Mouse (Mus musculus): ENCODE results near the gene Stx6. TPM values are rescaled to one million over a fixed set of nuclear protein-coding genes. Genes with fewer than 3 reads are reported as not detected.
"Not testable (repeated sequence)": the region's sequence is repeated elsewhere in the genome, so short reads cannot be mapped to it uniquely, and the experiment has no call there.

Gene Stx6
- polyA plus RNA-seq, 1 experiment from 2014 or later = 95.4 TPM

- Histone ChIP-seq H3K4me1 (peaks cover 10% of the 10 kb centered on the region), H3K27ac (no peak overlapping the region), H3K36me3 (no peaks in the 10 kb centered on the region), H3K4me3 (no peak overlapping the region), H3K9me3 (replicated peaks) (no peaks in the 10 kb centered on the region), H3K27me3 (ENCODE audit: low read depth, poor library complexity, severe bottlenecking) (no peaks in the 10 kb centered on the region)
- WGBS = 93% methylated on average over 7 of the region's 7 CpGs
- DNase-seq (ENCODE audit: low spot score) = no peak
Measured at GRCm38 (mm10) chr1:155138795-155139194, 19.7 kb upstream of the Stx6 start.

GRCm38 (mm10) chr1:155140076-155140475 lies 18.4 kb upstream of the Stx6 start:
- no peak for DNase-seq (ENCODE audit: low spot score)
- Histone ChIP-seq H3K9me3 (replicated peaks) (no peaks in the 10 kb centered on the region), H3K4me1 (peaks cover 4% of the 10 kb centered on the region), H3K27me3 (ENCODE audit: low read depth, poor library complexity, severe bottlenecking) (no peaks in the 10 kb centered on the region), H3K27ac (no peak overlapping the region), H3K36me3 (no peaks in the 10 kb centered on the region), H3K4me3 (no peak overlapping the region)
- WGBS = 72% methylated on average over 2 of the region's 2 CpGs

GRCm38 (mm10) chr1:155145620-155146019 lies 12.9 kb upstream of the Stx6 start:
- Histone ChIP-seq H3K27ac (no peak overlapping the region), H3K27me3 (ENCODE audit: low read depth, poor library complexity, severe bottlenecking) (no peaks in the 10 kb centered on the region), H3K9me3 (replicated peaks) (no peaks in the 10 kb centered on the region), H3K4me1 (peaks cover 4% of the 10 kb centered on the region), H3K36me3 (no peaks in the 10 kb centered on the region), H3K4me3 (no peak overlapping the region)
- 61% methylated on average over 6 of the region's 6 CpGs for WGBS
- no peak for DNase-seq (ENCODE audit: low spot score)

- H3K36me3 ChIP-seq = no peaks in the 10 kb centered on the region
- no peaks in the 10 kb centered on the region for H3K9me3 ChIP-seq (replicated peaks)
- peaks cover 4% of the 10 kb centered on the region for H3K4me1 ChIP-seq
- no peak within 1 kb of the TSS for H3K27ac ChIP-seq
- peak within 1 kb of the TSS; percentile 24 for H3K4me3 ChIP-seq
- WGBS = 60% methylated on average over 8 of the region's 8 CpGs
- no peak for DNase-seq (ENCODE audit: low spot score)
- H3K27me3 ChIP-seq (ENCODE audit: low read depth, poor library complexity, severe bottlenecking) = no peaks in the 10 kb centered on the region
Measured at GRCm38 (mm10) chr1:155146572-155146980, 11.9 kb upstream of the Stx6 start, which contains the start of gene Mr1. Mr1 (minus strand) TSS chr1:155146814.

- no peaks in the 10 kb centered on the region for H3K27me3 ChIP-seq (ENCODE audit: low read depth, poor library complexity, severe bottlenecking)
- H3K9me3 ChIP-seq (replicated peaks) = no peaks in the 10 kb centered on the region
- H3K4me1 ChIP-seq = peaks cover 4% of the 10 kb centered on the region
- DNase-seq (ENCODE audit: low spot score) = no peak
- no peak overlapping the region for H3K27ac ChIP-seq
- H3K4me3 ChIP-seq = no peak overlapping the region
- H3K36me3 ChIP-seq = no peaks in the 10 kb centered on the region
- WGBS = 89% methylated on average over 2 of the region's 2 CpGs
Measured at GRCm38 (mm10) chr1:155147228-155147627, 11.3 kb upstream of the Stx6 start.

- Histone ChIP-seq H3K9me3 (replicated peaks) (no peaks in the 10 kb centered on the region), H3K4me3 (no peak overlapping the region), H3K27me3 (ENCODE audit: low read depth, poor library complexity, severe bottlenecking) (no peaks in the 10 kb centered on the region), H3K36me3 (no peaks in the 10 kb centered on the region), H3K4me1 (peaks cover 4% of the 10 kb centered on the region), H3K27ac (no peak overlapping the region)
- no peak for DNase-seq (ENCODE audit: low spot score)
- WGBS = 93% methylated on average over 3 of the region's 3 CpGs
Measured at GRCm38 (mm10) chr1:155149403-155149802, 9.1 kb upstream of the Stx6 start.

- DNase-seq (ENCODE audit: low spot score) = no peak
- Histone ChIP-seq H3K4me1 (peaks cover 4% of the 10 kb centered on the region), H3K4me3 (no peak overlapping the region), H3K9me3 (replicated peaks) (no peaks in the 10 kb centered on the region), H3K27me3 (ENCODE audit: low read depth, poor library complexity, severe bottlenecking) (no peaks in the 10 kb centered on the region), H3K27ac (no peak overlapping the region), H3K36me3 (no peaks in the 10 kb centered on the region)
- 92% methylated on average over 5 of the region's 5 CpGs for WGBS
Measured at GRCm38 (mm10) chr1:155150821-155151220, 7.7 kb upstream of the Stx6 start.

- H3K27ac ChIP-seq = no peak overlapping the region
- 75% methylated on average over 4 of the region's 4 CpGs for WGBS
Measured at GRCm38 (mm10) chr1:155153906-155154305, 4.6 kb upstream of the Stx6 start.

GRCm38 (mm10) chr1:155158970-155159484 lies 512 bp downstream of the Stx6 start:
- Histone ChIP-seq H3K27me3 (ENCODE audit: low read depth, poor library complexity, severe bottlenecking) (no peaks in the 10 kb centered on the region), H3K4me3 (peak overlapping the region; percentile 93), H3K27ac (peak overlapping the region; percentile 94), H3K9me3 (replicated peaks) (no peaks in the 10 kb centered on the region), H3K36me3 (peaks cover 3% of the 10 kb centered on the region; the same call in 1 of the 2 replicates), H3K4me1 (peaks cover 20% of the 10 kb centered on the region)
- peak; percentile 74 for DNase-seq (ENCODE audit: low spot score)
- WGBS = under 1% methylated on average over 46 of the region's 46 CpGs

More at GRCm38 (mm10) chr1:155153906-155154305, 4.6 kb upstream of the Stx6 start:
- Histone ChIP-seq H3K27me3 (ENCODE audit: low read depth, poor library complexity, severe bottlenecking) (no peaks in the 10 kb centered on the region), H3K4me3 (no peak overlapping the region), H3K4me1 (peaks cover 5% of the 10 kb centered on the region; the same call in 1 of the 2 replicates), H3K9me3 (replicated peaks) (no peaks in the 10 kb centered on the region), H3K36me3 (no peaks in the 10 kb centered on the region)
- DNase-seq (ENCODE audit: low spot score) = no peak

- DNase-seq (ENCODE audit: low spot score) = no peak
- Histone ChIP-seq H3K36me3 (peaks cover 6% of the 10 kb centered on the region), H3K4me3 (no peak overlapping the region), H3K27ac (no peak overlapping the region), H3K4me1 (peaks cover 5% of the 10 kb centered on the region), H3K9me3 (replicated peaks) (no peaks in the 10 kb centered on the region), H3K27me3 (ENCODE audit: low read depth, poor library complexity, severe bottlenecking) (no peaks in the 10 kb centered on the region)
- 87% methylated on average over 3 of the region's 3 CpGs for WGBS
Measured at GRCm38 (mm10) chr1:155167453-155167852, 8.9 kb downstream of the Stx6 start.

GRCm38 (mm10) chr1:155169935-155170334 lies 11.4 kb downstream of the Stx6 start:
- H3K4me3 ChIP-seq = no peak overlapping the region
- peaks cover 16% of the 10 kb centered on the region for H3K36me3 ChIP-seq
- no peaks in the 10 kb centered on the region for H3K9me3 ChIP-seq (replicated peaks)
- no peaks in the 10 kb centered on the region for H3K27me3 ChIP-seq (ENCODE audit: low read depth, poor library complexity, severe bottlenecking)
- H3K4me1 ChIP-seq = no peaks in the 10 kb centered on the region
- DNase-seq (ENCODE audit: low spot score) = no peak
- H3K27ac ChIP-seq = no peak overlapping the region

- no peak for DNase-seq (ENCODE audit: low spot score)
- Histone ChIP-seq H3K4me1 (no peaks in the 10 kb centered on the region), H3K36me3 (peaks cover 43% of the 10 kb centered on the region), H3K27ac (no peak overlapping the region), H3K9me3 (replicated peaks) (no peaks in the 10 kb centered on the region), H3K4me3 (no peak overlapping the region), H3K27me3 (ENCODE audit: low read depth, poor library complexity, severe bottlenecking) (no peaks in the 10 kb centered on the region)
- WGBS = 93% methylated on average over 3 of the region's 3 CpGs
Measured at GRCm38 (mm10) chr1:155172895-155173643, 14.6 kb downstream of the Stx6 start.

GRCm38 (mm10) chr1:155173644-155174016 lies 15.1 kb downstream of the Stx6 start:
- H3K36me3 ChIP-seq = peaks cover 47% of the 10 kb centered on the region
- not testable (repeated sequence) for H3K27ac ChIP-seq; H3K4me3 ChIP-seq; H3K27me3 ChIP-seq (ENCODE audit: low read depth, poor library complexity, severe bottlenecking); H3K4me1 ChIP-seq; DNase-seq (ENCODE audit: low spot score); H3K9me3 ChIP-seq (replicated peaks)
- WGBS = 95% methylated on average over 1 of the region's 1 CpGs

Measured in limb, embryonic 10.5 days (tissue).